Mouse (Mus musculus): Measurements from ENCODE around the gene Slco3a1. TPM values are rescaled to one million over a fixed set of nuclear protein-coding genes. Genes with fewer than 3 reads are reported as not detected.

Gene Slco3a1
- polyA plus RNA-seq, 1 experiment, result 9.4 TPM

- TF ChIP-seq FLI1 (IDR thresholded peaks at IDR 0.05; ENCODE audit: low read length) (no peak), GATA1 (IDR thresholded peaks at IDR 0.05; ENCODE audit: borderline replicate concordance, low read length) (no peak)
- Histone ChIP-seq H3K4me3 (replicated peaks) (no peak overlapping the region), H3K9me3 (no peaks in the 10 kb centered on the region), H3K27me3 (replicated peaks) (no peaks in the 10 kb centered on the region), H3K36me3 (replicated peaks; ENCODE audit: low read length) (peaks cover 9% of the 10 kb centered on the region), H3K4me1 (no peaks in the 10 kb centered on the region)
Observed at GRCm38 (mm10) chr7:74311536-74311935, 243.0 kb downstream of the Slco3a1 start.

- Histone ChIP-seq H3K4me3 (replicated peaks) (no peak overlapping the region), H3K9me3 (no peaks in the 10 kb centered on the region), H3K27me3 (replicated peaks) (no peaks in the 10 kb centered on the region), H3K36me3 (replicated peaks; ENCODE audit: low read length) (peaks cover 22% of the 10 kb centered on the region), H3K4me1 (no peaks in the 10 kb centered on the region)
- no peak for TF ChIP-seq GATA1 (IDR thresholded peaks at IDR 0.05; ENCODE audit: borderline replicate concordance, low read length)
- TF ChIP-seq FLI1 (IDR thresholded peaks at IDR 0.05; ENCODE audit: low read length), result no peak
Observed at GRCm38 (mm10) chr7:74303611-74304300, 250.8 kb downstream of the Slco3a1 start.

- no peak for TF ChIP-seq GATA1 (IDR thresholded peaks at IDR 0.05; ENCODE audit: borderline replicate concordance, low read length)
- TF ChIP-seq FLI1 (IDR thresholded peaks at IDR 0.05; ENCODE audit: low read length), result no peak
- Histone ChIP-seq H3K27me3 (replicated peaks) (no peaks in the 10 kb centered on the region), H3K9me3 (no peaks in the 10 kb centered on the region), H3K36me3 (replicated peaks; ENCODE audit: low read length) (peaks cover 26% of the 10 kb centered on the region), H3K4me1 (no peaks in the 10 kb centered on the region), H3K4me3 (replicated peaks) (no peak overlapping the region)
Observed at GRCm38 (mm10) chr7:74303081-74303480, 251.5 kb downstream of the Slco3a1 start.

- Histone ChIP-seq H3K9me3 (no peaks in the 10 kb centered on the region), H3K36me3 (replicated peaks; ENCODE audit: low read length) (peaks cover 16% of the 10 kb centered on the region), H3K27me3 (replicated peaks) (no peaks in the 10 kb centered on the region), H3K4me3 (replicated peaks) (no peak overlapping the region), H3K4me1 (no peaks in the 10 kb centered on the region)
- TF ChIP-seq GATA1 (IDR thresholded peaks at IDR 0.05; ENCODE audit: borderline replicate concordance, low read length) (no peak), FLI1 (IDR thresholded peaks at IDR 0.05; ENCODE audit: low read length) (no peak)
Observed at GRCm38 (mm10) chr7:74286531-74286930, 268.0 kb downstream of the Slco3a1 start.

- Histone ChIP-seq H3K36me3 (replicated peaks; ENCODE audit: low read length) (peaks cover 21% of the 10 kb centered on the region), H3K4me1 (no peaks in the 10 kb centered on the region), H3K4me3 (replicated peaks) (no peak overlapping the region), H3K27me3 (replicated peaks) (no peaks in the 10 kb centered on the region), H3K9me3 (no peaks in the 10 kb centered on the region)
- no peak for TF ChIP-seq GATA1 (IDR thresholded peaks at IDR 0.05; ENCODE audit: borderline replicate concordance, low read length)
- TF ChIP-seq FLI1 (IDR thresholded peaks at IDR 0.05; ENCODE audit: low read length), result no peak
Observed at GRCm38 (mm10) chr7:74280371-74280770, 274.2 kb downstream of the Slco3a1 start.

- TF ChIP-seq FLI1 (IDR thresholded peaks at IDR 0.05; ENCODE audit: low read length) (no peak), GATA1 (IDR thresholded peaks at IDR 0.05; ENCODE audit: borderline replicate concordance, low read length) (no peak)
- no peaks in the 10 kb centered on the region for H3K27me3 ChIP-seq (replicated peaks)
- H3K4me3 ChIP-seq (replicated peaks), result no peak overlapping the region
- H3K36me3 ChIP-seq (replicated peaks; ENCODE audit: low read length), result peaks cover 19% of the 10 kb centered on the region
- no peaks in the 10 kb centered on the region for H3K4me1 ChIP-seq
- no peaks in the 10 kb centered on the region for H3K9me3 ChIP-seq
Observed at GRCm38 (mm10) chr7:74279356-74279755, 275.2 kb downstream of the Slco3a1 start.

GRCm38 (mm10) chr7:74270089-74270394 is 284.5 kb downstream of the Slco3a1 start:
- TF ChIP-seq GATA1 (IDR thresholded peaks at IDR 0.05; ENCODE audit: borderline replicate concordance, low read length) (no peak), FLI1 (IDR thresholded peaks at IDR 0.05; ENCODE audit: low read length) (no peak)
- no peaks in the 10 kb centered on the region for H3K9me3 ChIP-seq
- H3K4me3 ChIP-seq (replicated peaks), result no peak overlapping the region
- H3K36me3 ChIP-seq (replicated peaks; ENCODE audit: low read length), result no peaks in the 10 kb centered on the region
- H3K27me3 ChIP-seq (replicated peaks), result no peaks in the 10 kb centered on the region
- H3K4me1 ChIP-seq, result no peaks in the 10 kb centered on the region

GRCm38 (mm10) chr7:74269283-74270088 is 285.1 kb downstream of the Slco3a1 start:
- no peaks in the 10 kb centered on the region for H3K9me3 ChIP-seq
- no peak overlapping the region for H3K4me3 ChIP-seq (replicated peaks)
- no peaks in the 10 kb centered on the region for H3K27me3 ChIP-seq (replicated peaks)
- H3K36me3 ChIP-seq (replicated peaks; ENCODE audit: low read length), result no peaks in the 10 kb centered on the region
- TF ChIP-seq GATA1 (IDR thresholded peaks at IDR 0.05; ENCODE audit: borderline replicate concordance, low read length) (no peak), FLI1 (IDR thresholded peaks at IDR 0.05; ENCODE audit: low read length) (no peak)
- no peaks in the 10 kb centered on the region for H3K4me1 ChIP-seq

GRCm38 (mm10) chr7:74266511-74267168 is 287.9 kb downstream of the Slco3a1 start:
- no peaks in the 10 kb centered on the region for H3K9me3 ChIP-seq
- H3K4me3 ChIP-seq (replicated peaks), result no peak overlapping the region
- H3K27me3 ChIP-seq (replicated peaks), result no peaks in the 10 kb centered on the region

GRCm38 (mm10) chr7:74256291-74256690 is 298.3 kb downstream of the Slco3a1 start:
- H3K4me1 ChIP-seq, result no peaks in the 10 kb centered on the region
- H3K4me3 ChIP-seq (replicated peaks), result no peak overlapping the region
- no peaks in the 10 kb centered on the region for H3K27me3 ChIP-seq (replicated peaks)
- TF ChIP-seq FLI1 (IDR thresholded peaks at IDR 0.05; ENCODE audit: low read length) (no peak), GATA1 (IDR thresholded peaks at IDR 0.05; ENCODE audit: borderline replicate concordance, low read length) (no peak)
- H3K36me3 ChIP-seq (replicated peaks; ENCODE audit: low read length), result no peaks in the 10 kb centered on the region
- H3K9me3 ChIP-seq, result 0 out of 2 replicates have a peak, but pooled peaks cover 3% of the 10 kb centered on the region

More at GRCm38 (mm10) chr7:74266511-74267168, 287.9 kb downstream of the Slco3a1 start:
- TF ChIP-seq FLI1 (IDR thresholded peaks at IDR 0.05; ENCODE audit: low read length), result no peak
- no peak for TF ChIP-seq GATA1 (IDR thresholded peaks at IDR 0.05; ENCODE audit: borderline replicate concordance, low read length)
- H3K36me3 ChIP-seq (replicated peaks; ENCODE audit: low read length), result no peaks in the 10 kb centered on the region
- no peaks in the 10 kb centered on the region for H3K4me1 ChIP-seq
